Mouse (Mus musculus): ENCODE data around the gene Tst. TPM values are rescaled to one million over a fixed set of nuclear protein-coding genes. Genes with fewer than 3 reads are reported as not detected.

Gene Tst
- polyA plus RNA-seq, 1 experiment: not detected

DNA sequence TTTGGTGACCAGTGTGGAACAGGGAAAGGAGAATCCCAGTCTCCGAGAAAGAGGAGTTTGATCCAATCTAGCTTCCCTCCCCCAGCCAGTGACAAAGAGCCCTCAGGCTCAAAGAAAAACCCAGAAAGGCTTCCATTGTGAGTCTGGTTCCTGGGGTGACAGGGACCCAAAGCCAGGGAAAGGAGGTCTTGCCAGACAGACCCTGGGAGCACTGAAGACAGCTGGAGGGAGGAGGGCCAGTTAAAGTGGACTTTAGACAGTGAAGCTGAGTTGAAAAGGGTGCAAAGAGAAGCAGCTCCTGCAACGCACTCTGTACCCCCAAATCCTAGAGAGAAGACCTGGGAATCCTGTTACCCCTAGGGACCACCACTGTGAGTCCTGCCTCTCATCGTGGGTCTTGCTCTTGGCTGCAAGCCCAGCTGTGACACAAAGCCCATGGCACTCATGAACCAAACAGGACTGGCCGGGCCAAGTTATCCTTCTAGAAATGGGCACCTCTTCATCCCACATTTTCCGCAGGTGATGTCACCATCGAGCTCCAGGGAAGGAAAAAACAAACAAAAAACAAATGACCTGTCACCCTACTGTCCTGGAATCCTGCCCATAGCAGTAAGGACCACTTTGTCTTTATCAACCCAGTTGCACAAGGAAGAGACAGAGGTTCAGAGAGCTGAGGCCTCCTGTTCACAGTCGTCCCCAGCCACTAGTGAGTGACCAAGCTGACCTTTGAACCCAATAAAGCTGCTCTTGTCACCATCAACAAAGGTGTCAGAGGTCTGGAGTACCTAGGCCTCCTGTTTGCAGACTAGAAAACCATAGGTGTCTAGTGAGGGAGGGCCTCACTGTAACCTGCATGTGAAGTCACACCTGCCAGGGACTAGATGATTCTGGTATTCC is 21.2 kb downstream of the Tst start:
- H3K4me1 ChIP-seq (ENCODE audit: control insufficient read depth, insufficient read depth, low read length): no peaks in the 10 kb centered on the region
- WGBS: 57% methylated on average over 7 of the region's 7 CpGs
- TF ChIP-seq CTCF (IDR thresholded peaks at IDR 0.05; ENCODE audit: insufficient read depth, low read depth, low read length) (no peak), POLR2A (IDR thresholded peaks at IDR 0.05; ENCODE audit: insufficient read depth, low read depth, low read length) (no peak)
- H3K4me3 ChIP-seq (ENCODE audit: insufficient read depth, low read depth, low read length): no peak overlapping the region
- H3K27ac ChIP-seq (ENCODE audit: insufficient read depth, low read depth, low read length): peak overlapping the region; percentile 56

DNA sequence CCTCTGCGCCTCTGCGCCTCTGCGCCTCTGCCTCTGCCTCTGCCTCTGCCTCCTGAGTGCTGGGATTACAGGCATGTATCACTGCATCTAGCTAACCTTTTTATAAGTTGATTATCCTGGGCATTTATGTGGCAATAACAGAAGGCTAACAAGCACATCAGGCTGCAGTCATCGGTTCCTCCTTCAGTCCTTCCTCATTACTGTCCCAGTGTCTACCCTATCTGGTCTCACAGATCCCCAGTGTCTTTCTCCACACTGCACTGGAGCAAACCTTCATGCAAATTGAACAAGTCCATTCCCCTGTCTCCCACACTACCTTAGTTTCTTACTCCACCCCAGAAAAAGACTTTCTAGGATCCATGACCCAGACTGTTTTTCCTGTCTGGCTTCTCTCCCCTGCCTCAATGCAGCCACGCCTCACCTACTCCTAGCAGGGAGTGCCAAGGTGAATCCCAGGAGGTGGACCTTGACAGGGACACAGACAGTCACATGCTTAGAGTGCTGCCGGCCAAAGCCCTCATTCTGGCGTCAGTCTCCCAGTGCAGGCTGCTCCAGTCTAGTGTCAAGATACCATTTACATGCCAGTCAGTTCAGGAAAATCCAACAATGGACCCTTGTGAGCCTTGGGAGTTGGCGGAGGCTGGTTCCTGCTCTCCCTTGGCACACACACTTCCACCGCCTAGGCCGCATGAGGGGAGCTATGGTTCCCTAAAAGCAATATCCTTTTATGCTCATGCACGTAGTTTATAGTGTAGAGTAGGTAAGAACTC is 22.1 kb downstream of the Tst start:
- no peaks in the 10 kb centered on the region for H3K4me1 ChIP-seq (ENCODE audit: control insufficient read depth, insufficient read depth, low read length)
- peak overlapping the region; percentile 56 for H3K27ac ChIP-seq (ENCODE audit: insufficient read depth, low read depth, low read length)
- WGBS: 64% methylated on average over 11 of the region's 11 CpGs
- no peak for TF ChIP-seq POLR2A (IDR thresholded peaks at IDR 0.05; ENCODE audit: insufficient read depth, low read depth, low read length)
- no peak for TF ChIP-seq CTCF (IDR thresholded peaks at IDR 0.05; ENCODE audit: insufficient read depth, low read depth, low read length)
- no peak overlapping the region for H3K4me3 ChIP-seq (ENCODE audit: insufficient read depth, low read depth, low read length)

DNA sequence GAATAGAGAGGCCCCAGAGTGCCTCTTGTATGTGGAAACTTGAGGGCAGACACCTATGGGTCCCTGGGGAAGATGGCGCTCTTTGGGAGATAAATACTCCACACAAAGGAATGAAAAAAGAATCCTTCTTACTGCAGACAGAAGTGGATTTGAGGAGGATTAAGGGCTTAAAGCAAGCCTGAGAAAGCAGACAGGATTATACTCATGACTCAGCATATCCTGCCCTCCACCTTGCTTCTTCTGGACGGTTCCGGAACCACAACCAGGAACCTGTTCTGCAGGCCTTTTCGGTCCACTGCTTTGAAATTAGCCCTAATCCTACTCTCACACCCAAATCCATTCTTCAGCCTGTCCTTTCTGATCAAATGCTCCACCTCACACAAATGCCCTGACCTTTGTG is 23.6 kb downstream of the Tst start:
- H3K4me1 ChIP-seq (ENCODE audit: control insufficient read depth, insufficient read depth, low read length): no peaks in the 10 kb centered on the region
- TF ChIP-seq POLR2A (IDR thresholded peaks at IDR 0.05; ENCODE audit: insufficient read depth, low read depth, low read length): no peak
- H3K4me3 ChIP-seq (ENCODE audit: insufficient read depth, low read depth, low read length): no peak overlapping the region
- no peak overlapping the region for H3K27ac ChIP-seq (ENCODE audit: insufficient read depth, low read depth, low read length)
- 94% methylated on average over 4 of the region's 4 CpGs for WGBS

DNA sequence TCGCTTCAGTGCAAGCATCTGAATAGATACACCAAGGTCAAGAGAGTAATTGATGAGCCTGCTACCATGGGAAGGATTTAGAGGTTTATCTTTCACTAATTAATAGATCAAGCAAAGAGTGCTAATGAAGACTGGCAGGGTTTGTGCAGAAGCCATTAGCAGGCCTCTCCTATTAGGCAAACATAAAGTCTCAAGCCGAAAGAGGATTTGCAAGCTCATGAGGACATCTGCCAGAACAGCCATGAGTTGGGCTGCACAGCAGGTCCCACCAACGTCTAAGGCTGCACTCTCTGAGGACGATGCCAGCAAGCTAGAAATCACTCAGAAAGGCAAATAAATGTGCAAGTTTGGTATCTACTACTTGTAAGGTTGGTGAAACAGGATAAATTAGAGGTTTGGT is 25.0 kb downstream of the Tst start:
- 66% methylated on average over 4 of the region's 4 CpGs for WGBS
- no peaks in the 10 kb centered on the region for H3K4me1 ChIP-seq (ENCODE audit: control insufficient read depth, insufficient read depth, low read length)
- no peak overlapping the region for H3K4me3 ChIP-seq (ENCODE audit: insufficient read depth, low read depth, low read length)
- no peak overlapping the region for H3K27ac ChIP-seq (ENCODE audit: insufficient read depth, low read depth, low read length)
- no peak for TF ChIP-seq CTCF (IDR thresholded peaks at IDR 0.05; ENCODE audit: insufficient read depth, low read depth, low read length)
- TF ChIP-seq POLR2A (IDR thresholded peaks at IDR 0.05; ENCODE audit: insufficient read depth, low read depth, low read length): no peak

DNA sequence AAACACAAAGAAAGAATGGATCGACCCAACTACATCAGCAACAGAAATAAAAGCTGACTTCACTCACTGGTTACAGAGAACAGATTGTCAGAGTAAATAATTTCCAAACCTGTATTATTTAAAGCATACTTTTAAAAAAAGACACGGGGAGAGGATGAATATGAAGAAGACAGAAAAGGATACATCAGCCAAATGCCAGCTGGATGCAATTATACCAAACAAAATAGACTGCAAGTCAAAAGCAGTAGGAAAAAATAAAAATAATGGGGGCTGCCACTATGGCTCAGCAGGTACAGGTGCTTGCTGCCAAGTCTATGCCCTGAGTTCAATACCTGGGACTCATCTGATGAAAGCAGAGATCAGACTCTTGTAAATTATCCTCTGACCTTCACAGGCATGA is 25.5 kb downstream of the Tst start:
- Histone ChIP-seq H3K27ac (ENCODE audit: insufficient read depth, low read depth, low read length) (no peak overlapping the region), H3K4me1 (ENCODE audit: control insufficient read depth, insufficient read depth, low read length) (no peaks in the 10 kb centered on the region), H3K4me3 (ENCODE audit: insufficient read depth, low read depth, low read length) (no peak overlapping the region)
- TF ChIP-seq POLR2A (IDR thresholded peaks at IDR 0.05; ENCODE audit: insufficient read depth, low read depth, low read length) (no peak), CTCF (IDR thresholded peaks at IDR 0.05; ENCODE audit: insufficient read depth, low read depth, low read length) (no peak)
- WGBS: 70% methylated on average over 2 of the region's 2 CpGs

DNA sequence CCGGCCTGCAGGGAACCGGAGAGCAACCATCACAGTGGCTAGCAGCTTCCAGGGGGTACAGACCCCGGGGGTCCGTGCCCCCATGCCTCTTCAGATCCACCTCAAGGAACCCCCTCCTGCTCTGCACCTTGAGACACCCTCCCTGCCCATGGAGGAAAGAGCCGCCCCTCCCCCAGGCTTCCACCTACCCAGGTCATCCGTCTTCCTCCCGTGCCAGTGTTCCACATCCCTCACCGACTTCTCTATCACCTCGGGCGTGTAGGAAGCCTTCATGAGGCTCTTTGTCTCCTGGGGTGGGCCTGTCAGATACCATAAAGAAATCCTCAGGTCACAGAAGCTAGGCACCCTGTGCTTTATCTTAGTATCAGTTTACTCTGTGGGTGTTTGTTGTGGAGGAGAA is 27.2 kb downstream of the Tst start:
- 85% methylated on average over 10 of the region's 10 CpGs for WGBS
- H3K4me1 ChIP-seq (ENCODE audit: control insufficient read depth, insufficient read depth, low read length): no peaks in the 10 kb centered on the region
- TF ChIP-seq POLR2A (IDR thresholded peaks at IDR 0.05; ENCODE audit: insufficient read depth, low read depth, low read length): no peak
- TF ChIP-seq CTCF (IDR thresholded peaks at IDR 0.05; ENCODE audit: insufficient read depth, low read depth, low read length): no peak
- H3K4me3 ChIP-seq (ENCODE audit: insufficient read depth, low read depth, low read length): no peak overlapping the region
- H3K27ac ChIP-seq (ENCODE audit: insufficient read depth, low read depth, low read length): no peak overlapping the region

DNA sequence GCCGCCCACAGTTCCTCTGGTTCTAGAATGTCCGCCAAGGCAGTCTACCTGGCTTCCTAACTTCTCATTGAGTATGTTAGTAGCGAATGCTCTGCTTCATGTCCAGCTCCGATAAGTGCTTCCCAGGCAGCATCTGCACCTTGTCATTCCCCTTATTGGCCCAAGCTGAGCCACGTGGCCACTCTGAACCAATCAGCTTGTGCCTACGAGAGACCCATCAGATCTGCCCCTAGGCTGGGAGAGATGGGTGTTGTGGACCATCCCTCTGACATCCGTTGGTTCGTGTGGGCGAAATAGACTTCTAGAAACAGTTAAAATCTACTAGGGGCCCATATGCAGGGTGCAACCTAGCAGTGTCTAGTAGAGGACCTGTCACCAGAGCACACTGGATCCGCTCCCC is 27.8 kb downstream of the Tst start:
- Histone ChIP-seq H3K4me1 (ENCODE audit: control insufficient read depth, insufficient read depth, low read length) (no peaks in the 10 kb centered on the region), H3K27ac (ENCODE audit: insufficient read depth, low read depth, low read length) (no peak overlapping the region), H3K4me3 (ENCODE audit: insufficient read depth, low read depth, low read length) (no peak overlapping the region)
- TF ChIP-seq POLR2A (IDR thresholded peaks at IDR 0.05; ENCODE audit: insufficient read depth, low read depth, low read length) (no peak), CTCF (IDR thresholded peaks at IDR 0.05; ENCODE audit: insufficient read depth, low read depth, low read length) (no peak)
- WGBS: 92% methylated on average over 10 of the region's 10 CpGs

DNA sequence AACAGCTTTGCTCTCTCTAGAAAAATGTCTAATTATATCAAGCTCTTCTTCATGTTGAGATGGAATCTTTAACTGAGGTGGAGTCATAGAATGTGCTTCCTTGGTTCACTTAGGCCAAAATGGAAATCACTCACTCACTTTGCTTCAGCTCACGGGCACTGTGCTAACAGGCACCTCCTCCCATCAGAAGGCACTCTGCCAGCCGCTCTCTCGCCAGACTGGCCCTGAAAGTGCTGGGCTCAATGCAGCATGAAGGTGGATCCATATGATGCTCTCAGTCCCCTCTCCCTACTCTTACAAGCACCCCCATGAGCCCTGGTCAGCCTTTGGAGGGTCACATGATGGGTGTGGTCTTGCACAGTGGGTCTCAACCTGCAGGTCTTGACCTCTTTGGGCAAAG is 31.5 kb downstream of the Tst start:
- no peak overlapping the region for H3K4me3 ChIP-seq (ENCODE audit: insufficient read depth, low read depth, low read length)
- no peaks in the 10 kb centered on the region for H3K4me1 ChIP-seq (ENCODE audit: control insufficient read depth, insufficient read depth, low read length)
- H3K27ac ChIP-seq (ENCODE audit: insufficient read depth, low read depth, low read length): no peak overlapping the region
- TF ChIP-seq POLR2A (IDR thresholded peaks at IDR 0.05; ENCODE audit: insufficient read depth, low read depth, low read length): no peak
- no peak for TF ChIP-seq CTCF (IDR thresholded peaks at IDR 0.05; ENCODE audit: insufficient read depth, low read depth, low read length)
- WGBS: 58% methylated on average over 3 of the region's 3 CpGs

DNA sequence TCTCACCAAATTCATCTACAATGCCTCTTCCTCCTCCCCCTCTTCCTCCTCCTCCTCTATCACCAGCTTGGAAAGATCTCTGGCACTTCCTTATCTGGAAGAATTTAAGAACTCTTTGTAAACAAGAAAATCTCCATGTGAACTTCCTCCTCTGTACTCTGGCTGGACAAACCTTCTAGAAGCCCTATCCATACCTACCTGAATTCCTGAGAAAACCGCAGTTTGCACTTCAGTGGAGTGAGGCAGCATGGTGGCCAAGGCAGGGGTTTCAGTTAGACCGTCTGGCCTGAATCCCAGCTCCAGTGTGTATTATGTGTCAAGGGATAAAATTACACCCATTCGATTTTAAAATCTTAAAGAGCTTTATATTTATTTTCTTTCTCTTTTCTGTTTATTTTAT is 32.9 kb downstream of the Tst start:
- H3K4me3 ChIP-seq (ENCODE audit: insufficient read depth, low read depth, low read length): no peak overlapping the region
- no peak overlapping the region for H3K27ac ChIP-seq (ENCODE audit: insufficient read depth, low read depth, low read length)
- peaks cover 4% of the 10 kb centered on the region; the same call in 1 of the 2 replicates for H3K4me1 ChIP-seq (ENCODE audit: control insufficient read depth, insufficient read depth, low read length)
- WGBS: 81% methylated on average over 3 of the region's 3 CpGs
- TF ChIP-seq CTCF (IDR thresholded peaks at IDR 0.05; ENCODE audit: insufficient read depth, low read depth, low read length) (no peak), POLR2A (IDR thresholded peaks at IDR 0.05; ENCODE audit: insufficient read depth, low read depth, low read length) (no peak)
